Mouse (Mus musculus): ENCODE measurements around the gene Ina.

- TF ChIP-seq EP300 (IDR thresholded peaks at IDR 0.05; ENCODE audit: low read depth) (no peak), CTCF (IDR thresholded peaks at IDR 0.05; ENCODE audit: low read depth) (no peak)
These were observed 24.4 kb upstream of the Ina start for GRCm38 (mm10) chr19:46990153-46990518.
